Mouse (Mus musculus) liver, embryonic 16.5 days (tissue): ENCODE measurements around the gene Mfrp. TPM values are rescaled to one million over a fixed set of nuclear protein-coding genes. Genes with fewer than 3 reads are reported as not detected.

Source experiments
- ATAC-seq: fragments of 200-750 bp; cut with Nextera tagmentation; 2 replicates; pipeline ENCODE4 v1.8.0; 2017; ENCODE audit warnings: low read depth, mild to moderate bottlenecking, moderate number of reproducible peaks, moderate library complexity
- H3K27ac ChIP-seq: fragments of 300-500 bp; sonication (generic); 2 replicates; pipeline ENCODE4 v1.5.1; 2014; ENCODE audit warnings: mild to moderate bottlenecking, low read length
- H3K27me3 ChIP-seq: fragments of 300-500 bp; sonication (generic); 2 replicates; pipeline ENCODE4 v1.6.1; 2014; ENCODE audit warnings: low read depth, low read length, mixed read lengths; ENCODE audit not compliant: control insufficient read depth, insufficient read depth
- H3K36me3 ChIP-seq: fragments of 300-500 bp; sonication (generic); 2 replicates; pipeline ENCODE4 v1.6.1; 2014; ENCODE audit warnings: mild to moderate bottlenecking; ENCODE audit not compliant: control insufficient read depth, insufficient read depth
- H3K4me1 ChIP-seq: fragments of 300-500 bp; sonication (generic); 2 replicates; pipeline ENCODE4 v1.6.1; 2014; ENCODE audit warnings: low read depth, low read length, mixed read lengths; ENCODE audit not compliant: control insufficient read depth
- H3K4me2 ChIP-seq: fragments of 300-500 bp; sonication (generic); 2 replicates; pipeline ENCODE4 v1.6.1; 2014; ENCODE audit warnings: low read depth, low read length, mixed read lengths
- H3K4me3 ChIP-seq: fragments of 300-500 bp; sonication (generic); 2 replicates; pipeline ENCODE4 v1.5.1; 2014; ENCODE audit warnings: low read depth, mild to moderate bottlenecking, low read length
- H3K9ac ChIP-seq: fragments of 300-500 bp; sonication (generic); 2 replicates; pipeline ENCODE4 v1.6.1; 2014; ENCODE audit warnings: low read depth, low read length
- H3K9me3 ChIP-seq: fragments of 300-500 bp; sonication (generic); replicated peaks from 2 replicates; pipeline ENCODE4 v1.6.1; 2016; ENCODE audit warnings: low read length; ENCODE audit not compliant: control insufficient read depth
- WGBS: fragments of 180-500 bp; shearing (Covaris S2); extraction: QIAGEN DNeasy Blood & Tissue Kit; methylation state at CpG from one replicate; pipeline ENCODE4 v1.1.7; 2014; ENCODE audit not compliant: insufficient replicate concordance; 5-methylcytosine and 5-hydroxymethylcytosine counted together
- polyA plus RNA-seq: library from polyadenylated mRNA; unstranded; fragments of >200 nt; fragmentation: Nextera tagmentation; extraction: Ambion mirVana; gene quantifications from 2 replicates; pipeline ENCODE4 v1.2.1, GENCODE M21; 2015

Gene Mfrp
- polyA plus RNA-seq, 1 experiment from 2014 or later, result not detected

DNA sequence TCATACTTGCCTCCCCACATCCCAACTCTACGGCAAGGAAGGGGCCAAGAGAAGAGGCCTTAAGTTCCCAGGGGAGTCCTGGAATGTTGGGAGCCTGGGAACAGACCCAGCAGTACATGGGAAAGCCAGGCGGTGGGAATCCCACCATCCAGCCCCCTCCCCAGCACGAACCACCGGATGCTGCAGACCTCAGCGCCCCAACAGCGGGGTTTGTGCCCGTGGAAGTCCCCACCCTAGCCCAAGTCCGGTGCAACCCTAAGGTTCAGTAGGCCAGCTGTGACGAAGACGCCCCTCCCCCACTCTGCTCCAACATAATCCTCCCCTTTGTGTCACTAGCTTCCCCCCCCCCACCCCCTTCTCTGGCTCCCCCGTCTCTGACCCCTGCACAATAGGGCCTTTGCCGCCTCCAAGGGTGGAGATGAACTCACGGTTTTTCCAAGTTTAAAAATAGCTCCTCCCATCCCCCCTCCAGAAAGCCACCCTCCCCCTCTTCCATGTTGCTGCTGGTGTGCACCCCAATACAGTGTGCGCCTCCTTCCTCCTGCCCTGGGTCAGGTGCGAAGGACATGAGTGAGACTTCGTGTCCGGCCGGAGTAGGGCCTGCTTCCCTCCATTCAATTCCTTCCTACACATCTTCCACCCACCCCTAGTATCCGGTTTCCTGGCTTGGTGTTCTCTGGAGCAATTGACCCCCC, 29.2 kb downstream of the Mfrp start:
- H3K27ac ChIP-seq, result 0 out of 2 replicates have a peak overlapping the region, but pooled peaks have one; percentile 17
- peak overlapping the region; percentile 57 for H3K4me2 ChIP-seq
- H3K9ac ChIP-seq, result no peak overlapping the region
- H3K27me3 ChIP-seq, result peaks cover 70% of the 10 kb centered on the region
- no peaks in the 10 kb centered on the region for H3K9me3 ChIP-seq
- 21% methylated on average over 18 of the region's 19 CpGs for WGBS
- peaks cover 15% of the 10 kb centered on the region for H3K4me1 ChIP-seq
- no peak overlapping the region for H3K4me3 ChIP-seq
- no peaks in the 10 kb centered on the region for H3K36me3 ChIP-seq
- ATAC-seq, result peak; percentile 41

DNA sequence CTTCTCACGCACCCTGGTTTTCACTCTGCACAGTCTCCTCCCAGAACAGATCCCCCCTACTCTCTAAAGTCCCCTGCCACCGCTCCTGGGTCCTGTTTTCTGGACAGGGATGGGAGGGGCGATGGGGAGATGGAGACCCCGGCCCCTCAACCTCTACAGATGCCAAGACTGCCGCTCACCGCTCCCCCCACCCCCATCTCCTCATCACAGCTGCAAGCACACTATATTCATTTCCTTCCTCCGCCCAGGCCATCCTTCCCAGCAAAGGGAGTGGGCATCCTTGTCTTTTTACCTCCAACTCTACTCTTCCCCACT, 29.7 kb downstream of the Mfrp start:
- no peak overlapping the region for H3K4me3 ChIP-seq
- WGBS, result 26% methylated on average over 7 of the region's 7 CpGs
- no peak overlapping the region for H3K27ac ChIP-seq
- H3K4me1 ChIP-seq, result peaks cover 13% of the 10 kb centered on the region
- no peaks in the 10 kb centered on the region for H3K9me3 ChIP-seq
- no peaks in the 10 kb centered on the region for H3K36me3 ChIP-seq
- peaks cover 75% of the 10 kb centered on the region for H3K27me3 ChIP-seq
- no peak overlapping the region for H3K9ac ChIP-seq
- no peak overlapping the region for H3K4me2 ChIP-seq
- ATAC-seq, result no peak

DNA sequence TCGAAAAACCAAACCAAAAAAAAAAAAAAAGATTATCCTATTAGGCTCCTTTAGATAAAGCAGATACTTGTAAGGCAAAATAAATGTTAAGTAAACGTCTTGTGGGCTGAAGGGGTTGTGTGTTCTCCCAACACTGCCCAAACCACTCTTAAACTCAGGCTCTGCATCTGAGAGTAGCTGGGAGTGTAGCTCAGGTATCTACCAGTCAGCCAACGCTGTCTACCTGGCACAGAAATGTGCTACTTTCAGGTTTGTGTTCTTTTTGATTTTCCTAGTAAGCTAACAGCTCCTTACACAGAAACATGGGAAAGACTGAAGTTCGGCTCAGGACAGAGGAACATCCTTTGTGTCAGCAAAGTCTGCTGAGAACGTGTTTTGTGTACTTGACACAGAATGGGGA, 30.7 kb downstream of the Mfrp start:
- Histone ChIP-seq H3K27ac (no peak overlapping the region), H3K27me3 (peaks cover 81% of the 10 kb centered on the region), H3K9me3 (no peaks in the 10 kb centered on the region), H3K4me2 (no peak overlapping the region), H3K9ac (no peak overlapping the region), H3K4me1 (peaks cover 9% of the 10 kb centered on the region), H3K4me3 (no peak overlapping the region), H3K36me3 (no peaks in the 10 kb centered on the region)
- ATAC-seq, result no peak
- 46% methylated on average over 5 of the region's 5 CpGs for WGBS

DNA sequence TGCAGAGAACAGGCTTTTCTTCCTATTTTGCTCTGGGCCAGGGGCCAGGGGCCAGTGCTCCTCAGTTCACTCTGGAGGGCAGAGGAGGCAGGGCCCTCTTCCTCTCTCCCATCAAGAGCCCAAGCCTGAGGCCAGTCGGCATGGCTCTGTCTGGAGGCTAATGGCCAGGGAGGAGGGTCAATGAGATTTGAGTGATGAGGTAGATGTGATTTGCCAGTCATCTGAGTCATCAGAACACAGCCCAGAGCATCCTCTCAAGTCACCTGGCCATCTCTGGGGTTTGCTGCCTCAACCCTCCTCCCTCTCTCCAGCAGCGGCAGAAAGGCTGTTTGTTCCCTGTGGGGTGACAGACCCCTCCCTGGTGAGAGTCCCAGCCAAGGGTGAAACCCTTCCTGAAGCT, 31.8 kb downstream of the Mfrp start:
- Histone ChIP-seq H3K4me2 (no peak overlapping the region), H3K4me3 (no peak overlapping the region), H3K9ac (no peak overlapping the region), H3K4me1 (peaks cover 9% of the 10 kb centered on the region), H3K27ac (no peak overlapping the region), H3K36me3 (no peaks in the 10 kb centered on the region), H3K9me3 (no peaks in the 10 kb centered on the region), H3K27me3 (peaks cover 81% of the 10 kb centered on the region)
- ATAC-seq, result no peak
- 15% methylated on average over 2 of the region's 2 CpGs for WGBS

DNA sequence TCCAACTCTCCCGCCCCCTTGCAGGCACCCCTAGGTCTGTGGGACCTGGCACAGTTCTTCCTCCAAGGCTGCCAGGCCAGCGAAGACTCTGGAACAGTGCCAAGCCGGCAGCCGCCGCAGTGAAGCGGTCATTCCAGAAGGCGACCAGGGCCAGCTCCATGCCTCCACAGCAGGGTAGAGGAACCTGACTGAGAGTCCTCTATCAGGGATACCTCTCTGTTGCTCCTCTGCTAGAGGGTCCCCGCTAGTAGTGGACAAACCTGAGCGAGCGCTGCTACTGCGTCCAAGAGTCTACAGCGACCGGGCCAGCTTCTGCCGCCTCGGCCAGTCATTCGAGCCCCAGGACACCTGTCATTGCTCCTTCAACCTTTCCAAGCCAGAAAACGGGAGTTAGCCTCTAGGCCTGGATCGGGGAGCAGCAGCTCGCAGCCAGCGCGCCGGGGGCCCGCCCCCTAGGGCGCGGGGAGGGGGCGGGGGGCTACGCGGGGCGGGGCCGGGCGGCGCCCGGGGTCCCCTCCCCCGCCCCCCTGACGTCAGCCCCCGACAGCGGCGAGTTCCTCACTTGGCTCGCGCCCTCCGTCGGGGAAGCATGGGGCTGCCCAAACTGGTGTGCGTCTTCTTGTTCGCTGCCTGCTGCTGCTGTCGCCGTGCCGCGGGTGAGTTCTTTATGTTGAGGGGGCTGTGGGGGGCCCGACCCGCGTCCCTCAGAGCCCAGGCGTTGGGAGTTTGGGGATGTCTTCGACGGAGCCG, 32.7 kb downstream of the Mfrp start, which contains the start of gene Mcam:
Mcam (plus strand) TSS at position 369 of the 750 bp plus-strand sequence.
- 1% methylated on average over 49 of the region's 55 CpGs for WGBS
- Histone ChIP-seq H3K27me3 (peaks cover 75% of the 10 kb centered on the region), H3K4me3 (peak within 1 kb of the TSS; percentile 53), H3K9me3 (no peaks in the 10 kb centered on the region), H3K27ac (no peak within 1 kb of the TSS), H3K4me1 (peaks cover 9% of the 10 kb centered on the region), H3K9ac (peak within 1 kb of the TSS; percentile 27), H3K36me3 (no peaks in the 10 kb centered on the region), H3K4me2 (peak within 1 kb of the TSS; percentile 62)
- ATAC-seq, result 0 out of 2 replicates have a peak, but pooled peaks have one; percentile 7

DNA sequence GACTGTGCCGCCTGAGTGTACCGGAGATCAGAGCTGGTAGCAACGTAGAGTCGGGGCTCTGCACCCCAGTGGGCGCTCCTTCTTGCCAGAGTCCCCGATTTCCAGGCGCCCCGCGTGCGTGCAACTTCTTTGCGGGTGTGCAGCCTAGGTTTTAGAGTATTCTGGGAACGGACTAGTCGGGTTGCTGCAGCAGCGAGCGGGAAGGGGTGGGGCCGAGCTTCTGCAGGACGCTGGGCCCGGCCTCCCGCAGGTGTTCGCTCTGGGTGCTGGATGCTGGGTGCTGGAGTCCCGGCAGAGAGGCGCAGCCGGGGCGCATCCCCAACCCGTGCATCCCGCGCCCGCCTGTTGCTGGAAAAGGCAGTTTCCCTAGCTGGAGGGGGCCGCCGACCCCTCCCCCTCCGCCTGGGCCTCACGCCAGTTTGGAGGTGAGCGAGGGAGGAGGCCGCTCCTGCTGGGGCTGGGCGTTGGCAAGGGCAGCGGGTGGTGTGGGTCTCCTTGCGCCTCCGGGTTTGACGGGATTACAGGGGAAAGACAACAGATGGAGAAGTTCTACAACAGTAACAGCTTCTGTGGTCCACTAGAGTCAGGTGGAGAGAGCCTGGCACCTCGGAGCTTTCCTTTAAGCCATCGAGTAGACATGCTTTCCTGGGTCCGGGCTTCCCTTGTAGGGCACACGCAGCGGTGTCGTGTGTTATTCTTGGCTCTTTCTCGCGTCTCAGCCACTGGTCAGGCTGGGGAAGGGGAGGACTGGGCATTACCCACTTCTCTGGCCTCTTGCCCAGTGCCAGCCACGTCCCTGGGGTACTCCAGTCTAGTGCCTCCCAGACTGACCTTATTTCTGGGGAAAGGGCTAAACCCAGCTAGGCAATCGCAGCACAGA, 33.6 kb downstream of the Mfrp start:
- Histone ChIP-seq H3K4me1 (peaks cover 9% of the 10 kb centered on the region), H3K27ac (no peak overlapping the region), H3K9me3 (no peaks in the 10 kb centered on the region), H3K9ac (peak overlapping the region; percentile 27), H3K27me3 (peaks cover 67% of the 10 kb centered on the region), H3K4me3 (peak overlapping the region; percentile 53), H3K4me2 (peak overlapping the region; percentile 62), H3K36me3 (no peaks in the 10 kb centered on the region)
- ATAC-seq, result peak; percentile 12; the same call in 1 of the 2 replicates
- 4% methylated on average over 48 of the region's 49 CpGs for WGBS

DNA sequence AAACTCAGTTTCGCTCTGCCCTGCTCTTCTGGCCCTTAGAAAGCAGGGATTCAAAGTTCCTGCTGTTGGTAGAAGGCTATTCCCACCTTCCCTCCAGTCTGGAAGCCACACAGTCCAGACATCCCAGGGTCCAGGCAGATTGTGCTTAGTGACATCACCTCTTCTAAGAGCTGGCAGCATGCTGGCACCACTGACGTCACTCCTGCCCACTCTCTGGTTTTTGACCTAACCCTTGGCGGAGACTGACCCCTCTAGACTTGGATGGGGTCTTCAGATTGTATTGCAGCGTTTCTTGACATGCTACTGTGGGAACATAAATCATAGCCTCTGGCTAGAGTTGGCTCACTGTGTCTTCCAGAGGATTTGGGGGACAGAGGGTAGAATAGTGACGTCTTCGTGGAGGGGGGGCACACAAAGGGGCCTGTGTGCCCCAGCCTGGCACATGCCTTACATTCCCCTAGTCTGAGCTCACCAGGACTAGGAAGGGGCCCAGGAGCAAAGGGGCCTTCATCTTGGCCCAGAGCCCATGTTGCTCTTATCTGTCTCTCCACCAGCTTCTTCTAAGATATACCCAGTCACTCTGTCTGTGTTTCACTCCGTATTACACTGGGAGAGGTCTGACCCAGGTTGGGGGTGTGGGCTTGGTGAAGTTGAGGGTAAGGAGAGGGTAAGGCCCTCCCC, 34.3 kb downstream of the Mfrp start:
- Histone ChIP-seq H3K27me3 (peaks cover 59% of the 10 kb centered on the region), H3K4me2 (no peak overlapping the region), H3K27ac (no peak overlapping the region), H3K9me3 (no peaks in the 10 kb centered on the region), H3K4me1 (peaks cover 3% of the 10 kb centered on the region), H3K36me3 (no peaks in the 10 kb centered on the region), H3K9ac (no peak overlapping the region), H3K4me3 (no peak overlapping the region)
- WGBS, result 45% methylated on average over 7 of the region's 7 CpGs
- no peak for ATAC-seq

DNA sequence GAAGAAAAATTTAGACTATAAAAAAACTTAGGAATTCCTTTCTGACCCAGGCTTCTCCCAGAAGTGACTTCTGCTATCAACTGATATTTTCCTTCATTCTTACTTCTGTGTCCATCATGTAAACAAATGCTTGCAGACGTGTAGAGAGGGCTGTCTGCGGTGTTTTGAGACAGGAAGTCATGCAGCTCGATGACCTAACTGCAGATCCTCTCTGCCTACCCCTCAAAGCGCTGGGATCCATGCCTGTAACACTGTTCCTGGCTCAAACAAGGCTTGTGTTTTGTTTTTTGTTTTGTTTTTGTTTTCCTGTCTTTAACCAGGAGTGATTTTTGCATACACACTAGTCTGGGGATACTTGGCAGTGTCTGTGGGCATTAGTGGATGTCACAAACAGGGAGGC, 36.3 kb downstream of the Mfrp start:
- no peak for ATAC-seq
- no peak overlapping the region for H3K4me2 ChIP-seq
- WGBS, result 21% methylated on average over 4 of the region's 4 CpGs
- H3K9me3 ChIP-seq, result no peaks in the 10 kb centered on the region
- peaks cover 40% of the 10 kb centered on the region for H3K27me3 ChIP-seq
- no peak overlapping the region for H3K27ac ChIP-seq
- H3K4me3 ChIP-seq, result no peak overlapping the region
- H3K4me1 ChIP-seq, result peaks cover 2% of the 10 kb centered on the region; the same call in 1 of the 2 replicates
- H3K36me3 ChIP-seq, result no peaks in the 10 kb centered on the region; the same call in 1 of the 2 replicates
- no peak overlapping the region for H3K9ac ChIP-seq
